Comparison of ENCODE assay signal across 22 mouse cellular contexts in the genomic region with DNA sequence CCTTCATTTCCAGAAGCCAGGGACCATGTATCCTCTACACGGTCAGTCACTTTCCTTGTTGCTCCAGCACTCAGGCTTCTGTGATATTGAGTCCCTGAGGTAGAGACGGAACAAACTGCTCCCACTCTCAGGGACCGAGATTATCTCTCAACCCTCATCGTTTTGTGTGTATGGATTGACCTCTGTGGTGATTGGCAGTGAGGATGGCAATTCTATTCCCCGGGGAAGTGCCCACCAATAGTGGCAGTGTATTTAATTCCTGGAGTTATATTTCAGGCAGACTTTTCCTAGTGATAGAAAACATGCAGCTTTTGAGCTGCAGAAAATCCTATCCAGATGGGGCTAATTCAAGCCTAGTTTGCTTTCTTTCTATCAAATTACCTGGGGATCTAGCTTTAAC.
"Had no signal": no experiment of that assay in that cellular context is flagged by ENCODE, and none has a peak within 500 bp of the region (broad histone marks: within the 10 kb centered on the region; RNA-seq: fewer than 3 reads in every experiment).

No protein-coding gene starts in this region.

- H3K27ac ChIP-seq: heart, embryonic 13.5 days; heart, embryonic 15.5 days; hindbrain, embryonic 13.5 days; hindbrain, embryonic 15.5 days; hindbrain, postnatal 0 days; kidney, embryonic 15.5 days; kidney, postnatal 0 days; left cerebral cortex, adult 2 months; limb, embryonic 13.5 days; limb, embryonic 15.5 days; liver, embryonic 12.5 days; liver, embryonic 14.5 days had no signal

- H3K9ac ChIP-seq: heart, embryonic 13.5 days; heart, embryonic 15.5 days; hindbrain, embryonic 13.5 days; hindbrain, embryonic 15.5 days; kidney, embryonic 15.5 days; limb, embryonic 13.5 days; limb, embryonic 15.5 days; liver, embryonic 12.5 days; liver, embryonic 14.5 days had no signal

- H3K9me3 ChIP-seq: heart, embryonic 13.5 days; heart, embryonic 15.5 days; hindbrain, embryonic 13.5 days; hindbrain, embryonic 15.5 days; kidney, embryonic 15.5 days; limb, embryonic 13.5 days; limb, embryonic 15.5 days; liver, embryonic 12.5 days had no signal

- H3K27me3 ChIP-seq: heart, embryonic 13.5 days; heart, embryonic 15.5 days; hindbrain, embryonic 13.5 days; hindbrain, embryonic 15.5 days; kidney, embryonic 15.5 days; limb, embryonic 13.5 days; limb, embryonic 15.5 days; liver, embryonic 12.5 days had no signal

- DNase-seq: gastrocnemius, postnatal 14 days; heart, adult 18-20 months; kidney, adult 11 months; kidney, adult 2 months; kidney, adult 9 months; kidney, postnatal 14 days; kidney, postnatal 36 days; left cerebral cortex, postnatal 4 days had no signal

- H3K4me3 ChIP-seq: heart, embryonic 13.5 days; heart, embryonic 15.5 days; hindbrain, embryonic 13.5 days; hindbrain, embryonic 15.5 days; kidney, embryonic 15.5 days; left cerebral cortex, adult 2 months; limb, embryonic 13.5 days; limb, embryonic 15.5 days; liver, embryonic 12.5 days had no signal

- ATAC-seq: hindbrain, postnatal 0 days; intestine, embryonic 16.5 days; liver, embryonic 12.5 days had no signal

- H3K4me1 ChIP-seq: heart, embryonic 13.5 days; heart, embryonic 15.5 days; hindbrain, embryonic 13.5 days; hindbrain, embryonic 15.5 days; limb, embryonic 15.5 days; liver, embryonic 12.5 days had no signal

- H3K4me2 ChIP-seq: heart, embryonic 11.5 days; heart, embryonic 13.5 days; heart, embryonic 15.5 days; hindbrain, embryonic 13.5 days; hindbrain, embryonic 15.5 days; kidney, embryonic 15.5 days; limb, embryonic 13.5 days; limb, embryonic 15.5 days; liver, embryonic 12.5 days had no signal

- H3K36me3 ChIP-seq: heart, embryonic 13.5 days; heart, embryonic 15.5 days; hindbrain, embryonic 13.5 days; hindbrain, embryonic 15.5 days; kidney, embryonic 15.5 days; limb, embryonic 13.5 days; limb, embryonic 15.5 days; liver, embryonic 12.5 days had no signal
